Mouse (Mus musculus) liver, adult 2 months (tissue): ENCODE measurements at regions not wholly inside any gene's neighbourhood (a gene's known extent, or its start where the extent isn't known, plus 50 kb on each side); places are given as distances from the start of the nearest gene placed in this dataset.

ENCODE experiments used
- CTCF ChIP-seq: fragments of 200-500 bp; IDR thresholded peaks from 2 replicates; pipeline ENCODE4 v1.5.1; 2011; ENCODE audit warnings: low read depth, low read length, control low read depth
- POLR2A ChIP-seq: fragments of 200-500 bp; IDR thresholded peaks from 2 replicates; pipeline ENCODE4 v1.6.1; 2011; ENCODE audit warnings: low read length, control low read depth; ENCODE audit not compliant: insufficient read depth; ENCODE audit errors: extremely low read depth

DNA sequence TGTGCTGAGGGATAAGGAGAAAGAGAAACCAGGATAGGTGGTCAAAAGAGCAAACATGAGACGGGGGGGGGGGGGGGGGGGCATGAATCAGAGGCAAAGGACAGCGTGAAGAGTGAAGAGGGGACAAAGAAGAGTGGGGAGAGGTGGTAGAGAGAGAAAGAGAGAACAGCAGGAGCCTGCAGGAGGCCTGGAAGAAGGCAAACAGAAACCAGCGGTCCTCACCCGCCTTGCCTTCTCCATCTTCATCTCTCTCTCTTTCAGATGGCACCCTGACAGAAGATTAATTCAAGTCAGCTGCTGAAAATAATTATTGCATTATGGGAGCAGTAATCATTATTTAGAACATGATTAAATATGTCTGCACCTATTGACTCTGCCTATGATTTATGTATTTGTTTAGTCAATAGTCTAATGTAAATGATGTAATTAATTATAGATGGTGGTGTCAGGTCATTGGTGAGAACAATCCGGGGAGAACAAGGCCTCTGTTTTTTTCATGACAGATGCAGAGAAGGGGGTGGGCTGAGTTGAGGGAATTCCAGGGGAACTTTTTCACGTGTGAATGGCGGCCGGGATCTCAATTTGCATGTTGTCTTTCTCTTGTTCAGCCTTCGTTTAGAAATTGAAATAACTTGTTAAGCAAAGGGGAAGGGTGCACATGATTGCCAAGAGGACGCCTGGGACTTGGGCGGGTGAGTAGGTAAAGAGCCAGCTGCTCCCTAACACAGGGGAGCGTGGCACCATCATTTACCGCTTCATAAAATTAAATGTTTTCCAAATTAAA is 74.3 kb downstream of the Nkx6-1 start:
- TF ChIP-seq CTCF, result no peak
- no peak for TF ChIP-seq POLR2A
